Mouse (Mus musculus): ENCODE data around the gene Elfn1.
A peak's percentile ranks its signal among the peaks of the same experiment; 100 is the strongest.

GRCm38 (mm10) chr5:139947446-139947845, 39.7 kb downstream of the Elfn1 start:
- TF ChIP-seq CTCF (IDR thresholded peaks at IDR 0.05; ENCODE audit: low read depth, low read length) (peak; percentile 78), GATA1 (IDR thresholded peaks at IDR 0.05; ENCODE audit: borderline replicate concordance, low read length) (no peak), TAL1 (conservative IDR thresholded peaks at IDR 0.05; ENCODE audit: low read depth, low read length) (no peak)
